In genomic region chr3:97823438-97823837, GRCm38 (mm10) we compare ENCODE assay signal across 10 mouse cellular contexts.
A peak's percentile ranks its signal among the peaks of the same experiment; 100 is the strongest.
DNase-seq lines count a peak whose midpoint lies in the region; ATAC-seq lines count a peak whose summit lies in the region.
"Had no signal": no experiment of that assay in that cellular context is flagged by ENCODE, and none has a peak within 500 bp of the region (broad histone marks: within the 10 kb centered on the region; RNA-seq: fewer than 3 reads in every experiment).

No protein-coding gene starts in this region.

- no peak for ATAC-seq in lung, embryonic 16.5 days (ENCODE audit: low read depth)
- no peak for ATAC-seq in heart, embryonic 15.5 days (replicated peaks; ENCODE audit: insufficient number of reproducible peaks, insufficient read depth, low FRiP score, low read depth)
- ATAC-seq in stomach, embryonic 14.5 days (ENCODE audit: insufficient number of reproducible peaks, insufficient read depth, low FRiP score, low read depth): no peak

- H3K4me3 ChIP-seq in lung, embryonic 16.5 days (ENCODE audit: low read length): no peak overlapping the region
- H3K4me3 ChIP-seq in heart, embryonic 15.5 days: peak overlapping the region; percentile 65
- H3K4me3 ChIP-seq in stomach, embryonic 14.5 days (ENCODE audit: low read depth, low read length): no peak overlapping the region

- 27% methylated on average over 6 of the region's 6 CpGs for WGBS in lung, embryonic 16.5 days
- 22% methylated on average over 6 of the region's 6 CpGs for WGBS in heart, embryonic 15.5 days
- 31% methylated on average over 6 of the region's 6 CpGs for WGBS in stomach, embryonic 14.5 days

- H3K27me3 ChIP-seq in lung, embryonic 16.5 days (ENCODE audit: control insufficient read depth, insufficient read depth, low read depth, low read length): peaks cover 7% of the 10 kb centered on the region; the same call in 1 of the 2 replicates
- H3K27me3 ChIP-seq in heart, embryonic 15.5 days: no peaks in the 10 kb centered on the region
- H3K27me3 ChIP-seq in stomach, embryonic 14.5 days (ENCODE audit: control insufficient read depth, insufficient read depth, low read length): no peaks in the 10 kb centered on the region

- H3K4me1 ChIP-seq in lung, embryonic 16.5 days (replicated peaks; ENCODE audit: control insufficient read depth, insufficient read depth, low read length): 0 out of 2 replicates have a peak, but pooled peaks cover 3% of the 10 kb centered on the region
- peaks cover 30% of the 10 kb centered on the region for H3K4me1 ChIP-seq in heart, embryonic 15.5 days (replicated peaks)
- H3K4me1 ChIP-seq in stomach, embryonic 14.5 days (ENCODE audit: control insufficient read depth, insufficient read depth, low read length): no peaks in the 10 kb centered on the region

- intact Hi-C loops in left cerebral cortex, postnatal 4 days (cut with DNase I): no loop called here

- H3K9ac ChIP-seq in lung, embryonic 16.5 days (ENCODE audit: low read length): no peak overlapping the region
- peak overlapping the region; percentile 70 for H3K9ac ChIP-seq in heart, embryonic 15.5 days
- no peak overlapping the region for H3K9ac ChIP-seq in stomach, embryonic 14.5 days (replicated peaks; ENCODE audit: low read depth, low read length)

- no peaks in the 10 kb centered on the region for H3K9me3 ChIP-seq in lung, embryonic 16.5 days (ENCODE audit: control insufficient read depth, low read length)
- no peaks in the 10 kb centered on the region for H3K9me3 ChIP-seq in heart, embryonic 15.5 days (replicated peaks)
- H3K9me3 ChIP-seq in stomach, embryonic 14.5 days (ENCODE audit: control insufficient read depth, low read depth, low read length): no peaks in the 10 kb centered on the region

- DNase-seq in heart, adult 11 months: peak; percentile 92
- DNase-seq in heart, adult 9 months (ENCODE audit: low spot score in 2 of 2): no peak
- no peak for DNase-seq in lung, postnatal 36 days
- no peak for DNase-seq in spleen, postnatal 36 days (ENCODE audit: low spot score in 2 of 2)
- no peak for DNase-seq in left cerebral cortex, postnatal 4 days

- no peaks in the 10 kb centered on the region for H3K36me3 ChIP-seq in lung, embryonic 16.5 days (ENCODE audit: control insufficient read depth, insufficient read depth, low read length)
- no peaks in the 10 kb centered on the region for H3K36me3 ChIP-seq in heart, embryonic 15.5 days
- H3K36me3 ChIP-seq in stomach, embryonic 14.5 days (ENCODE audit: control insufficient read depth, insufficient read depth, low read length): no peaks in the 10 kb centered on the region

- peak overlapping the region; percentile 87; the same call in 1 of the 2 replicates for H3K4me2 ChIP-seq in lung, embryonic 16.5 days (ENCODE audit: low read depth, low read length)
- peak overlapping the region; percentile 74 for H3K4me2 ChIP-seq in heart, embryonic 15.5 days
- peak overlapping the region; percentile 92 for H3K4me2 ChIP-seq in stomach, embryonic 14.5 days (replicated peaks; ENCODE audit: low read depth, low read length)

- H3K27ac ChIP-seq in lung, embryonic 16.5 days (ENCODE audit: low read length): no peak overlapping the region
- peak overlapping the region; percentile 98 for H3K27ac ChIP-seq in heart, embryonic 15.5 days
- no peak overlapping the region for H3K27ac ChIP-seq in stomach, embryonic 14.5 days (ENCODE audit: low read length)
- H3K27ac ChIP-seq: hindbrain, embryonic 14.5 days; macrophage had no signal
